Mouse (Mus musculus) E14TG2a.4 (cell line): ENCODE measurements at regions not wholly inside any gene's neighbourhood (a gene's known extent, or its start where the extent isn't known, plus 50 kb on each side); places are given as distances from the start of the nearest gene placed in this dataset.
A peak's percentile ranks its signal among the peaks of the same experiment; 100 is the strongest.

Experiments used
- H3K27me3 ChIP-seq: 2 replicates; pipeline ENCODE4 v1.6.1; 2014; ENCODE audit warnings: low read length, control low read depth; ENCODE audit not compliant: insufficient read depth
- H3K36me3 ChIP-seq: 2 replicates; pipeline ENCODE4 v1.6.1; 2014; ENCODE audit warnings: low read length, control low read depth; ENCODE audit not compliant: insufficient read depth
- H3K4me1 ChIP-seq: replicated peaks from 2 replicates; pipeline ENCODE4 v1.6.1; 2014; ENCODE audit warnings: low read depth, low read length, control low read depth
- H3K4me3 ChIP-seq: replicated peaks from 2 replicates; pipeline ENCODE4 v1.5.1; 2014; ENCODE audit warnings: mild to moderate bottlenecking, low read length
- H3K9me3 ChIP-seq: 2 replicates; pipeline ENCODE4 v1.6.1; 2014; ENCODE audit warnings: low read length, control low read depth
- CTCF ChIP-seq: conservative IDR thresholded peaks from 2 replicates; pipeline ENCODE4 v1.5.1; 2014; ENCODE audit warnings: low read length
- NANOG ChIP-seq: IDR thresholded peaks from 2 replicates; pipeline ENCODE4 v1.6.1; 2014; ENCODE audit warnings: borderline replicate concordance, low read length, mixed read lengths
- POU5F1 ChIP-seq: IDR thresholded peaks from 2 replicates; pipeline ENCODE4 v1.6.1; 2014; ENCODE audit warnings: low read length, borderline replicate concordance

GRCm38 (mm10) chr7:138137934-138138333, 259.6 kb downstream of the Tcerg1l start:
- H3K36me3 ChIP-seq, result no peaks in the 10 kb centered on the region
- H3K27me3 ChIP-seq, result no peaks in the 10 kb centered on the region
- no peaks in the 10 kb centered on the region; the same call in 1 of the 2 replicates for H3K9me3 ChIP-seq
- TF ChIP-seq NANOG (no peak), CTCF (no peak), POU5F1 (no peak)
- peaks cover 11% of the 10 kb centered on the region; the same call in 1 of the 2 replicates for H3K4me1 ChIP-seq
- no peak overlapping the region for H3K4me3 ChIP-seq

DNA sequence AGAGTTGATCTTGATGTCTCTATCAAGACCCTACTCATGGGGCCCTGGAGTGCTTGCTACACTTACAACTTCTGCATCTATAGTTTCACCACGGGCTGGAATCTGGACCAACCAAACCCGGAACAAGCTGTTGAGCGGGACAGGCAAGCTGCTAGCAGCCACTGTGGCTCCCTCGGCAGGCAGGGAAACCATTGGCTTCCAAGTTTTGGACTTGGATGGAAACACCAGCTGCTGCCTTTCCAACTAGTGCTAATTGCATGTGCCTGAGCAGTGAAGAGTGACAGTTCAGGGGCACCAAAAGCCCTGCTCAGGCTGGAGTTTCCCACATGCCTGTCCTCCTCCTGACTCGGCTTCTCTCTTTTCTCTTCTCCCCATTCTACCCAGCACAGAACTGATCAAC, 257.8 kb downstream of the Tcerg1l start:
- Histone ChIP-seq H3K36me3 (no peaks in the 10 kb centered on the region), H3K4me3 (no peak overlapping the region), H3K27me3 (no peaks in the 10 kb centered on the region), H3K9me3 (no peaks in the 10 kb centered on the region; the same call in 1 of the 2 replicates), H3K4me1 (peaks cover 11% of the 10 kb centered on the region; the same call in 1 of the 2 replicates)
- TF ChIP-seq POU5F1 (no peak), NANOG (no peak), CTCF (no peak)

DNA sequence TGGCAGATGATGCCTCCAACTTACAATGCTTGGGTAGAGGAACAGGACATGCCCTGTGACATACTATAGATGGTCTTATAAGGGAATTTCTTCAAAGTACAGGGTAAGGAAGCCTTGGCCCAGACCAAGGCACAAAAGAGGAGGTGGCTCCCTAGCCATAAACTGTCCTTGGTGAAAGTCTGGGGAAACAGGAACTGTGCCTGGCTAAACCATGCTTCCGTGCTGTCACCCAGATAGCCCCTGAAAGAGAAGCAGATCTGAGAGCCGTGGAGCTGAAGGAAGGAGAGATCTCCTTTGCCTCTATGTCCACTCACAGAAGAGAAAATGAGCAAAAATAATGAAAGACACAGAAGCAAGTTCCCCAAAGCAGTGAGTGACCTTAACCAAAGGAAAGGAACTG, 248.0 kb downstream of the Tcerg1l start:
- TF ChIP-seq NANOG, result no peak
- TF ChIP-seq POU5F1, result no peak
- no peak for TF ChIP-seq CTCF
- Histone ChIP-seq H3K4me1 (peaks cover 27% of the 10 kb centered on the region), H3K4me3 (no peak overlapping the region), H3K9me3 (no peaks in the 10 kb centered on the region), H3K27me3 (peaks cover 10% of the 10 kb centered on the region; the same call in 1 of the 2 replicates), H3K36me3 (no peaks in the 10 kb centered on the region)

- H3K27me3 ChIP-seq, result peaks cover 10% of the 10 kb centered on the region; the same call in 1 of the 2 replicates
- H3K36me3 ChIP-seq, result no peaks in the 10 kb centered on the region
- H3K9me3 ChIP-seq, result no peaks in the 10 kb centered on the region
- H3K4me3 ChIP-seq, result no peak overlapping the region
- no peak for TF ChIP-seq CTCF
- peak; percentile 39; the same call in 1 of the 2 replicates for TF ChIP-seq POU5F1
- TF ChIP-seq NANOG, result peak; percentile 72
- peaks cover 33% of the 10 kb centered on the region for H3K4me1 ChIP-seq
Measured at GRCm38 (mm10) chr7:138153455-138154167, 243.9 kb downstream of the Tcerg1l start.
